Mouse (Mus musculus) olfactory bulb, adult 2 months (tissue): ENCODE data around the gene Relt.

Experiments
- CTCF ChIP-seq: fragments of 200-500 bp; IDR thresholded peaks from 2 replicates; pipeline ENCODE4 v1.5.1; 2012; ENCODE audit warnings: low read depth, mild to moderate bottlenecking, low read length, moderate library complexity; ENCODE audit not compliant: insufficient read depth
- POLR2A ChIP-seq: fragments of 200-500 bp; IDR thresholded peaks from 2 replicates; pipeline ENCODE4 v1.6.1; 2012; ENCODE audit warnings: mild to moderate bottlenecking, low read depth, low read length, moderate library complexity; ENCODE audit not compliant: insufficient read depth

- TF ChIP-seq POLR2A (no peak), CTCF (no peak)
Observed at GRCm38 (mm10) chr7:100843866-100844265, 19.4 kb downstream of the Relt start.
